8 mouse cellular contexts compared by ENCODE assay signal in the genomic region with DNA sequence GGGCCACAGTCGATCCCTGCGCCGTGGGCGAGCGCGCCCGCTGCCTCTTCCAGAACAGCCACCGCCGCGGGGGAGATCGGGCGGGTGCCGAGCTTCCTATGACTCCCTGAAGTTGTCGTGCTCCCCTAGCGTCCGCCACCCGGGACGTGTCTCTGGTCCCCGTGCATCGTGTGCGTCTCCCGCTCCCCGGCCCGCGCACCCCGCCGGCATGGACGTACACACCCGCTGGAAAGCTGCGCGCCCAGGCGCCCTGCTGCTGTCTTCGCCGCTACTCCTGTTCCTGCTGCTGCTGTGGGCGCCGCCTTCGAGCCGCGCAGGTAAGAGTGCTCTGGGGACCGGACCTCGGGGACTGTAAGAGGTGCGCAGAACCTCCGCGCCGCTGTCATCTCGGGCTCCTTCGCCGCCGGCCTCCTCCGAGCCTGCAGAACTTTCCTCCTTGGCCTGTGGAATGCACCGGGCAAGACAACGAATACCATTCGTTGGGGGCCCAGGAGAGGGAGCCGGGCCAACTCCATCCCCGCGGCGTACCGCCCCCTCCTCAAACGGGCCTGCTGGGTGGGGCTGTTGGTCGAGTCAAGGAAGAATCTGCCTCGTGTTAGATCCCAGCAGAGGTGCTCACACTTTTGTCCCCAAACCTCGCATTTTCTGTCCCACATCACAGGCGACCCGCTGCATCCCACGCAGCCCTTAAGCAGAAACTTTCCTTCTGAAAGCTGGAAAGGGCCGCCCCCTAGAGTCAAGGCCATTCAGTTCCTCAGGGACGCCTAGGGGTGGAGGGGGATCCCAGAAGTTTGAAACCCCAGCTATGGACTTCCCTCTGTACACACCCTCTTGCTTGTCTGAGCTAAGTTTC. TPM values are rescaled to one million over a fixed set of nuclear protein-coding genes. Genes with fewer than 3 reads are reported as not detected.
DNase-seq lines count a peak whose midpoint lies in the region; ATAC-seq lines count a peak whose summit lies in the region.

No protein-coding gene starts in this region.

- peak overlapping the region; percentile 91 for H3K4me2 ChIP-seq in heart, embryonic 13.5 days
- H3K4me2 ChIP-seq in kidney, embryonic 16.5 days (replicated peaks; ENCODE audit: low read depth, low read length): peak overlapping the region; percentile 94

- no peak for ATAC-seq in heart, embryonic 13.5 days (ENCODE audit: extremely low read depth, insufficient number of reproducible peaks, low FRiP score, low TSS enrichment)
- peak; percentile 10; the same call in 1 of the 2 replicates for ATAC-seq in kidney, embryonic 16.5 days (ENCODE audit: low FRiP score, low TSS enrichment)
- ATAC-seq in monocyte, adult 5-6 weeks (replicated peaks; ENCODE audit: insufficient number of reproducible peaks, low FRiP score, low TSS enrichment, poor library complexity, severe bottlenecking): no peak

- WGBS in heart, embryonic 13.5 days: under 1% methylated on average over 66 of the region's 67 CpGs
- under 1% methylated on average over 64 of the region's 67 CpGs for WGBS in kidney, embryonic 16.5 days

- DNase-seq in left cerebral cortex, adult 18-20 months (ENCODE audit: low spot score in 2 of 2): peak; percentile 23 to 30
- DNase-seq in left cerebral cortex, adult 8-10 months (ENCODE audit: low spot score in 2 of 2): no peak
- DNase-seq in embryo, embryonic 9.5 days (ENCODE audit: extremely low spot score): peak; percentile 63
- DNase-seq in lung, postnatal 14 days: peak; percentile 66
- peak; percentile 35 for DNase-seq in right cerebral cortex, postnatal 4 days

- H3K27me3 ChIP-seq in heart, embryonic 13.5 days (replicated peaks): peaks cover 15% of the 10 kb centered on the region; the same call in 1 of the 2 replicates
- peaks cover 6% of the 10 kb centered on the region; the same call in 1 of the 2 replicates for H3K27me3 ChIP-seq in kidney, embryonic 16.5 days (ENCODE audit: insufficient read depth, low read length)

- H3K36me3 ChIP-seq in heart, embryonic 13.5 days: 0 out of 2 replicates have a peak, but pooled peaks cover 3% of the 10 kb centered on the region
- no peaks in the 10 kb centered on the region for H3K36me3 ChIP-seq in kidney, embryonic 16.5 days (ENCODE audit: insufficient read depth, low read length)

- H3K9ac ChIP-seq in heart, embryonic 13.5 days: peak overlapping the region; percentile 92
- H3K9ac ChIP-seq in kidney, embryonic 16.5 days (replicated peaks; ENCODE audit: low read length): peak overlapping the region; percentile 72

- peak overlapping the region; percentile 91 for H3K27ac ChIP-seq in heart, embryonic 13.5 days (replicated peaks)
- H3K27ac ChIP-seq in kidney, embryonic 16.5 days (ENCODE audit: low read length): peak overlapping the region; percentile 86

- peaks cover 63% of the 10 kb centered on the region for H3K4me1 ChIP-seq in heart, embryonic 13.5 days
- peaks cover 41% of the 10 kb centered on the region for H3K4me1 ChIP-seq in kidney, embryonic 16.5 days (ENCODE audit: insufficient read depth, low read length)

- peak overlapping the region; percentile 76 for H3K4me3 ChIP-seq in heart, embryonic 13.5 days
- H3K4me3 ChIP-seq in kidney, embryonic 16.5 days (ENCODE audit: low read length): peak overlapping the region; percentile 57

- H3K9me3 ChIP-seq in heart, embryonic 13.5 days: no peaks in the 10 kb centered on the region
- H3K9me3 ChIP-seq in kidney, embryonic 16.5 days (ENCODE audit: low read length): no peaks in the 10 kb centered on the region

RNA-seq across cellular contexts. Expression of gene Col5a1, which starts 0.6 kb away (rescaled TPM):
- total RNA-seq in left cerebral cortex, adult 18-20 months (2021): 1 to 10 TPM; 7.3 to 8.7 TPM
- total RNA-seq in left cerebral cortex, adult 8-10 months (2022): 1 to 10 TPM; 5.9 to 8.1 (median 7.3) TPM
- 44.3 and 48.8 TPM in 2 replicates for polyA plus RNA-seq in heart, embryonic 13.5 days (2015; fragmentation: Nextera tagmentation; extraction: Ambion mirVana)
- 50.1 and 55.8 TPM in 2 replicates for polyA plus RNA-seq in kidney, embryonic 16.5 days (2015; fragmentation: Nextera tagmentation; extraction: Ambion mirVana)
- total RNA-seq in monocyte, adult 5-6 weeks (2017): under 0.01 to 0.10 TPM in 2 of 3 replicates, not detected in the other

Comparison
In these comparisons a context has a peak if more than half of its experiments do, and no peak if none do; other contexts are left out.
1. DNase-seq: peak in left cerebral cortex, adult 18-20 months (2 of 2), embryo, embryonic 9.5 days (single experiment), lung, postnatal 14 days (single experiment) and right cerebral cortex, postnatal 4 days (single experiment); none in left cerebral cortex, adult 8-10 months (0 of 2).